4 mouse cellular contexts compared by ENCODE assay signal in the genomic region with DNA sequence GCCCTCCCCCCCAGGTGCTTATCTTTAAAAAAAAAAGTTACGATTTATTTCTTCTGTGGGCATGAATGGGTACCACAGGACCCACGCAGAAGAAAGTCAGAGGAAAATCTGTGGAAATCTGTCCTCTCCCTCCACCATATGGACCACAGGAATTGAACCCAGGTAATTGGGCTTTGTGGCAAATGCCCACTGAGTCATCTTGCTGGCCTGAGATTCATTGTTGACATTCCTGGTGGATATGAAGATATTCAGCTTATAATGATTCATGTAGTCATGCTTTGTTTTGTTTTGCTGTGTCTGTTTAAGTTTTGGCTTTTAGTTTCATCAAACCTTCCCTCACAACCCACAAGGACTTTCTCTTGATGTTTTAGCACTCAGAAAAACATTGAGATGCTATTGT. TPM values are rescaled to one million over a fixed set of nuclear protein-coding genes. Genes with fewer than 3 reads are reported as not detected.
"Had no signal": no experiment of that assay in that cellular context is flagged by ENCODE, and none has a peak within 500 bp of the region (broad histone marks: within the 10 kb centered on the region; RNA-seq: fewer than 3 reads in every experiment).

No protein-coding gene starts in this region.

RNA-seq across cellular contexts. Expression of a gene that starts 29.9 kb away (rescaled TPM):
- polyA plus RNA-seq: hindbrain, embryonic 11.5 days; intestine, embryonic 14.5 days; intestine, embryonic 15.5 days; kidney, embryonic 14.5 days had no signal
